Mouse (Mus musculus): ENCODE data around the gene Uck2.
A peak's percentile ranks its signal among the peaks of the same experiment; 100 is the strongest.

The Uck2 gene

GRCm38 (mm10) chr1:167208816-167209215, 76.3 kb downstream of the Uck2 start:
- DNase-seq (ENCODE audit: low read depth, low spot score): no peak

DNA sequence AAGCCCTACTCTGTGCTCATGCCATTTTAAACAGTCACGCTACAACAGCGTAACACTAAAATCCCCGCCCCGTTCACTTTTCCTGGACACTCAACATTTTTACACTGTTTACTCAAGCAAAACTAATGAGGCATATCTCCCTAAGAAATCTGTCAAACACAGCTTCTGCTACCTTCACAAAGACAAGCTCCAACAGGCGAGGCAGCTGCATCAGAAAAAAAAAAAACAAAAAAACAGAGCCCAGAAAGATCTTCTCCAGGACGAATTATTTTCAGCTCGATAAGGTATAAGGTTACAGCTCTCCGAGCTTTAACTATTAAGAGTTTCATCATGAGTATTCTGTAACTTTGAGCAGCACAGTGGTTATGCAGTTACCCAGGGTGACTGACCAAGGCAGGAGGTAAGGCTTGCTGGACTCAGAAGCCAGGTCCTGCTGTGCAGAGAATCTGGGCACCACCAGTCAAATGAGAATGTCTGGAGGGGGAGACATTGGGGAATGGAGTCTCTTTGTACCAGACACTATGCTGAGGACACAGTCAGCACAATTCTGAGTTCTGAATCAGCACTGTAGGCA, 79.9 kb downstream of the Uck2 start:
- no peak for DNase-seq (ENCODE audit: low read depth, low spot score)

DNA sequence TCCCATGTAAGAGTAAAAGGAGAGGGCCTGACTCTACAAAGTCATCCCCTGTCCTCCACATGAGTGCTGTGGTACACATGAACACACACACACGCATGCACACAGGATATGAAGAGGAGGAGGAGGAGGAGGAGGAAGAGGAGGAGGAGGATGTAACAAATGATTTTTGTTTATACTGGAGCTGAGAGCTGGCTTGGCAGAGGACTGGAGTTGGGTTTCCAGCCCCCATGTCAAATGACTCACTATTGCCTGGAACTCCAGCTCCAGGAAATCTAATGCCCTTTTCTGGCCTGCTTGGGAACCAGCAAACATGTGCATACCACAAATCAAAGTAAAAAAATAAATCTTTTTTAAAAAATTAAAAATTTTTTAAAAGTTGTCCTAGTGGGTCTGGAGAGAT, 80.7 kb downstream of the Uck2 start:
- no peak for DNase-seq (ENCODE audit: low read depth, low spot score)

GRCm38 (mm10) chr1:167194766-167195165, 90.4 kb downstream of the Uck2 start:
- no peak for DNase-seq (ENCODE audit: low read depth, low spot score)

DNA sequence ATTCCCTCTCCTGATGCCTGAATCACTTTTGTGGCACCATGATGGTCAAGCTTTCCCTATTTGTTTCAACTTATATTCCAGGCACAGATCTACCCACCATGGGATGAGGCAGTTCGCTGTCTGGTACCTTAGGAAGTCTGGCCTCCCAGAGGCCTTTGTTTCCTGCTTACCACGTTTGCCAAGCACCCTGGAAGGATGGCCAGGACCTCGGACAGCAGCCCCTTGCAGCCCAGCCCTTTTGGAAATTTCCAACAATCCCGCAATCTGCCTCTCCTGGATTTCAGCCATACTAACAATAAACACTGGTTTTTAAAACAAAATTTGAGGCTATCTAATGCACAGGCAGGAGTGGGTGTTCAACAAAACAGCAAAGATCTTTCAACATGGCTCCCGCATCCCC, 97.3 kb downstream of the Uck2 start:
- DNase-seq (ENCODE audit: low read depth, low spot score): no peak

- DNase-seq (ENCODE audit: low read depth, low spot score): peak; percentile 50
These were observed 103.1 kb downstream of the Uck2 start for GRCm38 (mm10) chr1:167181919-167182616.
